Mouse (Mus musculus): ENCODE measurements around the gene Ift52. TPM values are rescaled to one million over a fixed set of nuclear protein-coding genes. Genes with fewer than 3 reads are reported as not detected.

Gene Ift52
- total RNA-seq, 2 experiments from 2014 or later, result 31.2 to 33.9 TPM

- intact Hi-C loops (cut with DNase I), result no loop called here
- DNase-seq (ENCODE audit: low spot score in 2 of 2), result no peak
Observed at GRCm38 (mm10) chr2:163070213-163070612, 53.1 kb downstream of the Ift52 start.

DNA sequence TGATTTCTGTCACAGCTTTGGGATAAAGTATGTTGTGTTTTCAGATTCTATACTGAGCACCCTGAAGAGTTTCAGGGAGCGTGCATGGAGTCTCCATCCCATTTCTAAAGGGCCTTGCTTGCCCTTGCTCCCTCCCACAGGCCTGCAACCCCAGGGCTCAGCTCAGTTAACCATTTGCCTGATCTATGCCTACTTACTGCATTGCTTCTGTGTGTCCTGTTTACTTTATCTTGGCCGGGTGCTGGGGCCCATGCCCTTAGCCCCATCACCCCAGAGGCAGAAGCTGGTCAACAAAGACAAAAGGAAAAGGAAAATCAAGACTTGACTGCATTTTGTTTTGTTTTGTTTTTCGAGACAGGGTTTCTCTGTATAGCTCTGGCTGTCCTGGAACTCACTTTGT, 54.4 kb downstream of the Ift52 start:
- intact Hi-C loops (cut with DNase I), result no loop called here
- DNase-seq (ENCODE audit: low spot score in 2 of 2), result no peak

DNA sequence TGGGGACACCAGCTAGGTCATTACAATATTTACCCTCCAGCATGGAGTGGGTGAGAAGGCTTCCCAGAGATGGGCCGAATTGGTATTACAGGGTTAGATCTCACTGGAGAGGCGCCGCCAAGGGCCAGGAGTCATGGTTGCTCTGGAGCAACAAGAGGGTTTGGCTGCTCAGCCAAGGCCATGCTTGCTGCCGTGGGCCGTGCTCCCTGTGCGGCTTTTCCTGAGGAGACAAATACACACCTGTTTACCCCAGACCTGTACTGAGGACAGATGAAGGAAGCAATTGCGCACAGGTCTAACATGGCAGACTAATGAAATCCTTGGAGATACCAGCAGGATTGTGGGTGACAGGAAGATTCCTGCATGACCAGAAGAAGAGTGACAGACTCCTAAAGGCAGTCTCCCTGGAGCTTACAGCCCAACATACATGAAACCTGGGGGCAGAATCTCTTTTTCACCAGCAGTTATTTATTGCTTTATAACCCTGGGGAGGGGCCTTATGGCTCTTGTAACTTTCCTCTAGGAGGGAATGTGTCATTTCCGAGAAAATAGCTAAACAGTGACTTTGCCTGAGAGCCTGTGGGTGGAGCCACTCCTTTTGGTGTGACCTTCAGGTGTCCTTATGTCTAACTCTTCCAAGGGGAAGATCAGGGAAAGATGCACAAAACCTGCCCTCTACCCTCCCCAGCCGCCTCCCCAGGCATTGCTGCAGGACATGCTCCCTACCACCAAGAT, 56.0 kb downstream of the Ift52 start:
- intact Hi-C loops (cut with DNase I), result no loop called here
- no peak for DNase-seq (ENCODE audit: low spot score in 2 of 2)

GRCm38 (mm10) chr2:163074006-163074405, 56.9 kb downstream of the Ift52 start:
- intact Hi-C loops (cut with DNase I), result no loop called here
- DNase-seq (ENCODE audit: low spot score in 2 of 2), result peak; percentile 20 to 33

DNA sequence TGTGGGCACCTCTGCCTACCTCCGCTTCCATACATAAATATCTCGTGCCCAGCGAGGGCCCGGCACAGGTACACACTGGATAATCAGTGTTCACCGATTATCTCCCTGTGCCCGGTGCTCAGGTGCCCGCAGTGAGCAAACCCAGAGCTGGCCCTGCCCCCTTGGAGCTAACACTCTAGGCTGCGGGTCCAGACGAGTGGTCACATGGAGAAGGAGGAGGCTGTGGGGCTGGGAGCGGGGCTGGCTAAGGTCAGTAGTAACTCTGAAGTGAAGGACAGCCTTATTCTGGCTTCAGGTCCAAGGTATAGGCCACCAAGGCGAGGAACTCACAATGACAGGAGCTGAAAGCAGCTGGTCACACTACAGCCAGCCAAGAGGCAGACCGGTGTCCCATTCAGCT, 57.7 kb downstream of the Ift52 start:
- intact Hi-C loops (cut with DNase I), result no loop called here
- no peak for DNase-seq (ENCODE audit: low spot score in 2 of 2)

DNA sequence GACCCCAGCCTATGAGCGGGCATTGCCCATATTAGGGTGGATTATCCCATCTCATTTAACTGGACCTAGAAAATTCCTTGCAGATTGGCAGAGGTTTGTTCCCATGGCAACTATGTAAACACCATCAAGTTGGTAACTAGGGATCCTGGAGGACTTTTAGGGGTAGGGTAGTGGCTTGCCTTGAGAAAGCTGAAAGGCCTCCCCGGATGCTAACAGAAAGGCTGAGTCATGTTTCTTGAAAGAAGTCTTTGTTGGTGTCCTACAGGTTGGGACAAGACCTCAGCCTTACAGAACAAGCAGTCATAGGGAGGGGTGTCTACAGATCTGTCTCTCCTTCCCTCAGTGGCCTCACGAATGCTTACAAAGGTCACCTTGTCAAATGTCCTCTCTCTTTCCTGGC, 58.1 kb downstream of the Ift52 start:
- DNase-seq (ENCODE audit: low spot score in 2 of 2), result no peak
- intact Hi-C loops (cut with DNase I), result no loop called here

GRCm38 (mm10) chr2:163079041-163079440, 61.9 kb downstream of the Ift52 start:
- no peak for DNase-seq (ENCODE audit: low spot score in 2 of 2)
- intact Hi-C loops (cut with DNase I), result no loop called here

DNA sequence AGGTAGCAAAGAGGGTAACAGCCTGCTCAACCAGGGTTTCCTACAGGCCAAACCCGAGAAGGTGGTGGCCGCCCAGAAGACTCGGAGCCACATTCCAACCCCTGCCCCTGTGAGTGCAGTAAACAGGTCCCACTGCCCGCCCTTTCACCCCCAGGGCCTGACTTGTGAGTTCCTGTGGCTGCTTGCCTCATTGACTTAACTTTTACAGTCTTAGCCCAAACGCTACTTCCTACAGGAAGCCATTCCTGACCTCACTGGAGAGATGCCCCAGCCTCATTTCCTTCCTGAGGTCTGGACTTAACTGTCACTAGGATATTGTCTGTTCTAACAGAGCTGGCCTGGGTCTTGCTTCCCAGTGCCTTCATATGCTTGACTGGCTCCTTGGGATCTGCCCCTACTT, 65.4 kb downstream of the Ift52 start:
- no peak for DNase-seq (ENCODE audit: low spot score in 2 of 2)
- intact Hi-C loops (cut with DNase I), result no loop called here

DNA sequence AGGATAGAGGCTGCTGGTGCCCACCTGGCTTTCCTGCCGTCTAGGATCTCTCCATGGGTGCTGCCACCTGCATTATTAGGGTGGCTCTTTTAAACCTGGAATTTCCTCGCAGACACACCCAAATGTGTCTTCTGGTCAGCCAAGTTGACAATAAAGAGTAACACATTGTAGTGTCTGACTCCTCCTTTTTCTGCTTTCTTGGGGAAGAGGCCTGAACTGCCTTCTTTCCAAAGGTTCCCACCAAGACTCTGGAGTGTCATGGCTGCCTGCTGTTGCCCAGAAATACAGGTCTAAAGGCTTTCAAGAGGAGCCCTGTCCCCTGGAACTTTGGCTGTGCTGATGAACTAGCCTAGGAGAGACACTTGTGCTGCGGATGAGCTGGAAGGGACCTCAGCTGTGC, 67.4 kb downstream of the Ift52 start:
- no peak for DNase-seq (ENCODE audit: low spot score in 2 of 2)
- intact Hi-C loops (cut with DNase I), result no loop called here

DNA sequence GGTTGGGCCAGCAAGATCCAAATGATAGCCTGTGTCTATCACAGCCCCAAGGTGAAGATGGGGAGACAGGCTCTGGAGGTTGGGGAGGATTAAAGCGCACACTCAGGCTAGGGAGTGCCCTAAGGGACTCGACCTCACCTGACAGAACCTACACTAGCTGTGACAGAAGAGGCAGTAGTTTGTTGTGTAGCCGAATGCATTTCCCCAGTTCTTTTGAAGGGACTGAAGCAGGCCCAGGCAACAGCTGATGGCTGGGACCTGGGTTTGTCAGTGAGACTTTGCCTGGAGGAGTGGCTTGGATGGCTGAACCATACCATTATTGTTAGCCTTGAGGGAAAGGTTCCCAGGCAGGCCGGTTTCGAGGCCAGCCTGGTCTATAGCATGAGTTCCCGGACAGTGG, 67.9 kb downstream of the Ift52 start:
- no peak for DNase-seq (ENCODE audit: low spot score in 2 of 2)
- intact Hi-C loops (cut with DNase I), result no loop called here

DNA sequence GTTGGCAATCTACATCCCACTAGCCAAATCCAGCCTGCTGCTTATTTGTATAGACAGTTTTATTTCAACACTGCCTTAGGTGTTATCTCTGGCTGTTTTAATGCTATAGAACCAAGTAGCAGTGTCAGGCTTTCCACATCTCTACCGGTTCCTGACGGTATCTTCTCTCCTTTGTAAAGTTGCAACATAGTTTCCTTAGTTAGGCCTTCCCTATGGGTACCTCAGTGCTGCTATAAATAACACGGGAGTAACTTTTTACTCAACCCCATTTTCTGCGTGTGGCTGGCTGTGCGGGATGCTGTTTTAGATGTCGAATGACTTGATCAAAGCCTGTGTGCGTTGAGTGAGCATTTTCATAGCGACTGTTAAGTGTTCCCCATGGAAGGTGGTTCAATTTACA, 69.4 kb downstream of the Ift52 start:
- intact Hi-C loops (cut with DNase I), result no loop called here
- DNase-seq (ENCODE audit: low spot score in 2 of 2), result no peak

- intact Hi-C loops (cut with DNase I), result no loop called here
- no peak for DNase-seq (ENCODE audit: low spot score in 2 of 2)
Observed at GRCm38 (mm10) chr2:163087728-163088127, 70.6 kb downstream of the Ift52 start, which contains the start of gene Gtsf1l. TSS of gene Gtsf1l (minus strand) at chr2:163087855.

DNA sequence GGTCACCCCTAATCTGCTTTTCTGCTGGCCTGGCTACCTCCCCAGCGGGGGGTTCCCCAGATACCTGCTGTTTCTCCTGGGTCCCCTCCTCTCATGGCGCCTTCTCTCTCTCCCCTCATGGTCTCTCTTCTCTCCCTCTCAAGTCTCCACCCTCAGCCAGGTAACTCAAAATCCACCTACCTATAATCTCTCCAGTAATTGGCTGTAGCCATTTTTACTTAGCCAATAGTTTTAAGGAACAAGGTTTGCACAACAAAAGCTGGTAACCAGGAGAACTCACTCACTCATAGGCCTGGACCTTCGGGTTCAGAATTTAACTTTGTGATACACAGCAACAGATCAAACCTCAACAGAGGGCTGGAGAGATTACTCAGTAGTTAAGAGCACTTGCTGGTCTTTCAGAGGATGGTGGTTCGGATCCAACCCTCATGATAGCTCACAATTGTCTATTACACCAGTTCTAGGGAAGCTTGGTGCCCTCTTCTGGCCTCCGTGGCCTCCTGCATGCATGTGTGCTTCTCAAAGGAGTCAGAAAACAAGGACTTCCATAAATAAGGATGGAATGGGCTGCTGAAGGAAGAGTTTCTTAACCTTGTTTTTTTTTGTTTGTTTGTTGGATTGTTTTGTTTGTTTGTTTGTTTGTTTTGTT, 72.4 kb downstream of the Ift52 start:
- no peak for DNase-seq (ENCODE audit: low spot score in 2 of 2)
- intact Hi-C loops (cut with DNase I), result no loop called here

- DNase-seq (ENCODE audit: low spot score in 2 of 2), result no peak
- intact Hi-C loops (cut with DNase I), result no loop called here
Observed at GRCm38 (mm10) chr2:163094909-163095308, 77.8 kb downstream of the Ift52 start.

Small RNAs within 50 kb of the gene (microRNA-seq; reads per million reads assigned to microRNA genes)
- gene Gm22174 (0 reads per million in 2 experiments), gene Mir7003 (0 to 0.34 reads per million in 2 experiments)

Other genes with a start within 250 kb of the Ift52 start
- gene Srsf6, start 85.8 kb upstream of the Ift52 start, total RNA-seq (2021), result 100 to 1,000 TPM in 1 of 2 experiments, 10 to 100 TPM in 1; 99.0 to 105 TPM
- 10 to 100 TPM; 19.1 to 23.6 TPM for gene L3mbtl1, start 73.9 kb upstream of the Ift52 start, total RNA-seq (2021)
- 1 to 10 TPM in 1 of 2 experiments, under 1 TPM in 1; 0.76 to 1.1 TPM for gene Sgk2, start 30.0 kb upstream of the Ift52 start, total RNA-seq (2021)
- 1 to 10 TPM; 1.1 to 1.4 TPM for gene Mybl2, start 37.3 kb downstream of the Ift52 start, total RNA-seq (2021)
- not detected for gene Gtsf1l, start 70.5 kb downstream of the Ift52 start, total RNA-seq (2021)
- gene Tox2, start 185.8 kb downstream of the Ift52 start, total RNA-seq (2021), result 10 to 100 TPM; 24.6 to 27.5 TPM

Data from left cerebral cortex, postnatal 25 days (tissue).